ENCODE assay signal across 17 mouse cellular contexts in genomic region chr10:52851994-52852393, GRCm38 (mm10).
"Had no signal": no experiment of that assay in that cellular context is flagged by ENCODE, and none has a peak within 500 bp of the region (broad histone marks: within the 10 kb centered on the region; RNA-seq: fewer than 3 reads in every experiment).

No protein-coding gene starts in this region.

- H3K27ac ChIP-seq: neural tube, embryonic 12.5 days; neural tube, embryonic 13.5 days; neural tube, embryonic 15.5 days; stomach, embryonic 15.5 days; stomach, postnatal 0 days had no signal

- H3K9ac ChIP-seq: neural tube, embryonic 12.5 days; neural tube, embryonic 13.5 days; neural tube, embryonic 15.5 days; stomach, embryonic 15.5 days had no signal

- H3K4me2 ChIP-seq: neural tube, embryonic 12.5 days; neural tube, embryonic 13.5 days; neural tube, embryonic 15.5 days; stomach, embryonic 15.5 days had no signal

- DNase-seq: retina, postnatal 1 day; right cerebral cortex, adult 18-20 months; right cerebral cortex, postnatal 14 days; right cerebral cortex, postnatal 25 days; right cerebral cortex, postnatal 4 days; spleen, adult 18-20 months; thymus, adult 18-20 months; thymus, adult 2 months; thymus, postnatal 14 days; thymus, postnatal 25 days; thymus, postnatal 36 days; thymus, postnatal 4 days had no signal

- H3K9me3 ChIP-seq: neural tube, embryonic 12.5 days; neural tube, embryonic 13.5 days; neural tube, embryonic 15.5 days; stomach, embryonic 15.5 days had no signal

- H3K4me1 ChIP-seq: neural tube, embryonic 12.5 days; neural tube, embryonic 13.5 days; neural tube, embryonic 15.5 days; stomach, embryonic 15.5 days had no signal

- H3K27me3 ChIP-seq: neural tube, embryonic 12.5 days; neural tube, embryonic 13.5 days; neural tube, embryonic 15.5 days; stomach, embryonic 15.5 days had no signal

- H3K4me3 ChIP-seq: neural tube, embryonic 12.5 days; neural tube, embryonic 13.5 days; neural tube, embryonic 15.5 days; stomach, embryonic 15.5 days had no signal

- H3K36me3 ChIP-seq: neural tube, embryonic 12.5 days; neural tube, embryonic 13.5 days; neural tube, embryonic 15.5 days; stomach, embryonic 15.5 days had no signal
